Mouse (Mus musculus) adrenal gland, postnatal 4 days (tissue): ENCODE data around the gene Gxylt2. TPM values are rescaled to one million over a fixed set of nuclear protein-coding genes. Genes with fewer than 3 reads are reported as not detected.

Experiments
- DNase-seq, 2 experiments: peaks; one replicate each; pipeline ENCODE4 v3.0.0; 2021 to 2022; ENCODE audit warnings: low spot score in 2 of 2, mixed read lengths in 2 of 2
- total RNA-seq, 2 experiments: library from RNA; stranded (reverse); gene quantifications; 2 replicates each; pipeline ENCODE4 v1.2.3; 2021

The Gxylt2 gene
- total RNA-seq, 2 experiments from 2014 or later: 1.2 to 2.7 TPM

DNA sequence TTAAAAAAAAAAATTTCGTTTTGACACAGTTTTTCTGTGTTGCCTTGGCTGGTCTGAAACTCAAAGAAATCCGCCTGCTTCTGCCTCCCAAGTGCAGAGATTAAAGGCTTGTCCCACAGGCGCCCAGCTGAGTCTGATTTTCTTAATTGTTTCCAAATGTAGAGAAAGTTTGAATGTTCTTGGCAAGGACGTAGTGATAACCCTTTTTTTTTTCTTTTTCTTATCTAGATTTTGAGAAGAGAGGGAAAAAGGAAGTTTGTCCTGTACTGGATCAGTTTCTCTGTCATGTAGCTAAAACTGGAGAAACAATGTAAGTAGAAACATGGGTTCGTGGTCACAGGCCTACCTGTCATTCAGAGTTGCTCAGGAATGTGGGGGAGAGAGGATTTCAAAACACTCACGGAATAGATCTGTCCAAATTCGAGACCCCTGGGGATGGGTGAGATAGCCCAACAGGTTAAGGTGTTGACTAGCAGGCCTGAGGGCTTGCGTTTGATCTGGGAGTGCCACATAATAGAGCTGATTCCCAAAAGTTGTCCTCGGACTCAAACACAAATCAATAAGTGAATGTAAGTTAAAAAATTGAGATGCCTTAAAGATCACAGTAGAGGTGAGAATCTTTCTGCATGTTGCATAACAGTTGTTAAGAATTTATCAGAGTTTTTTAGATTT, 130.1 kb downstream of the Gxylt2 start:
- no peak for DNase-seq

DNA sequence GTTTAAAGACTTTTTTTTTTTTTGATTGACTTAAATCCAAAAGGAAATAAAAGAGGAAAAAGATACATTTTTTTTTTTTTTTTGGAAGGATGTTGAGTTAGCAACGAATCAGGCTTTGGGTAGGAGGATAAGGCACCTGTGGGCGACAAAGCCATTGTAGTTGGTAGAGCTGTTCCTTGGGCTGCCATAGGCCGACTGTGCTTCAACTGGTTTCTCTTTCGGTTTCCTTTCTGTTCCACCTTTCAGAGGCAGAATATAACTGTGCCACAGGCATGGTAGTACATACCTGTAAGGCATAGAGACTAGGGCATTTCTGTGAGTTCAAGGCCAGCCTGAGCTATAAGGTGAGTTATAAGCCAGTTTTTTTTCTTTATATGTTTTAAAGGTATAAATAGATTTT, 140.5 kb downstream of the Gxylt2 start:
- no peak for DNase-seq

DNA sequence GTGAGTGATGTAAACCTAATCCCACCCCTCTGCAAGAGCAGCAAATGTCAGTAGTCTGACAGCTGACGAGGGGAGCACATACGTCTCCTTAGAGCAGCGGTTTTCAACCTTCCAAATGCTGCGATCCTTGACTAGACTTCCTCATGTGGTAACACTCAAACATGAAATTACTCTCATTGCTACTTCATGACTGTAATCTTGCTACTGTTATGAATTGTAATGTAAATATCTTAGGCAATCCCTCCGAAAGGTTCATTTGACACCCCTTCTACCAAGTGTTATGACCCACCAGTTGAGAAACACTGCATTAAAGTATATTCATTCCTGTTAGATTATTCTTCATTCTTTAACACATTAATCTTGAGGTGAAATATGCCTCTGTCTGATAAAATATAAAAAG, 142.7 kb downstream of the Gxylt2 start:
- DNase-seq: no peak

DNA sequence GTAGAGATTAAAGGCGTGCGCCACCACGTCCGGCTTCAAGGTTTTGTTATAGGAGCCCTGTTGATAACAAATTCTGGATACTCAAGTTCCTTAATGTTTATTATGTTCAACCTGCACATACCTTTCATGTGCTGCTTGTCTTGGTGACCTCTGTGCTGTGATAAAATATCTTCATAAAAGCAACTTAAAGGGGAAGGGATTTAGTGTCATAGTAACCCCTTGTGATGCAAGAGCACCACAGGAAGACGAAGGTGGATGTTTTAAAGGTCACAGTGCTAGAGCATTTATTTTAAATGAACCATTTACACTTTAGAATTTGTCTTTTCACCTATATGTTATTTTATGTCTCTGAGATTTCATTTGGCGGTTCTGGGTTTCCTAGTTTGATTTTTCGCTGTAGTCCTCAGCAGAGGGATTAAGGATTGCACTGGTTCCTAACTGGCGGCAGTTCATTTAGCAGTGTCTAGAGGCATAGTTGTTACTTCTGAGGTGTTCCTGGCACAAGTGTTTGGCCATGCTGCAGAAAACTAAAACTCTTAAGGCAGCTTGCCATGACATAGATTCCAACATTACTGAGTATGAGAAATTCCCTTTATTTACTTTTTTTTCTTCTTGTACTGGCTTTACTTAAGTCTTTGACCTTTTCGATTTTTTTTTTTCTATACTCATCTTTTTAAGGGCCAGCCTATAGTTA, 144.3 kb downstream of the Gxylt2 start:
- DNase-seq: no peak

DNA sequence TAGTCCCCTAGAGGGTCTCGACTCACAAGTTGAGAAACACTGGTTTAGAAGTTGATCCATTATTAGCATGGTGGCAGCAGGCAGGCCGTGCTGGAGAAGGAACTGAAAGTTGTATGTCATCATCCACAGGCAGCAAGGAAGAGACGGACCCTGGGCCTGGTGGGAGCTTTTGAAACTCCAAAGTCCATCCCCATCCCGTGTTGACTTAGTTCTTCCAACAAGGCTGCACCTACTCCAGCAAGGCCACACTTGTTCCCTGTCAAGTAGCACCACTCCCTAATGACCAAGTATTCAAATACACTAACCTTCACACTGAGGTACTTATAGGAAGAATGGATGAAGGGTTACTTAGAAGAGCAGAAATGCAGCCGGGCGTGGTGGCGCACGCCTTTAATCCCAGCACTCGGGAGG, 146.1 kb downstream of the Gxylt2 start:
- no peak for DNase-seq

DNA sequence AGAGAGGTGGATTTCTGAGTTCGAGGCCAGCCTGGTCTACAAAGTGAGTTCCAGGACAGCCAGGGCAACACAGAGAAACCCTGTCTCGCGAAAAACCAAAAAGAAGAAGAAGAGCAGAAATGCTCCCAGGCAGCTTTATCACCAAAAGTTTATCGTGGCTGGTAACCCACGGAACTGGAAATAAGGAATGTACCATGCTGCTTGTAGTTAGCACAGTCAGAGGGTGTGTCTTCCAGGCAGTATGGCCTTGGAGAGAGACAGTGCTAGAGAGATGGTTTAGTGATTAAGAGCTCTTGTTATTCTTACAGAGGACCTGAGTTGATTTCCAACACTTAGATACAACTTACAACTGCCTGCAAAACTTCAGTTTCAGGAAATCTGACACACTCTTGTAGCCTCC, 146.5 kb downstream of the Gxylt2 start:
- DNase-seq: no peak

Other genes with a start within 250 kb of the Gxylt2 start
- 10 to 100 TPM; 11.4 to 11.8 TPM for gene Shq1, start 33.6 kb upstream of the Gxylt2 start, total RNA-seq
- 10 to 100 TPM; 69.7 to 74.9 TPM for gene Ppp4r2, start 128.9 kb downstream of the Gxylt2 start, total RNA-seq